Comparison of ENCODE assay signal across 26 mouse cellular contexts in genomic region chr3:96175251-96175650, GRCm38 (mm10). TPM values are rescaled to one million over a fixed set of nuclear protein-coding genes. Genes with fewer than 3 reads are reported as not detected.
DNase-seq lines count a peak whose midpoint lies in the region; ATAC-seq and TF ChIP-seq lines count a peak whose summit lies in the region.
"Had no signal": no experiment of that assay in that cellular context is flagged by ENCODE, and none has a peak within 500 bp of the region (broad histone marks: within the 10 kb centered on the region; RNA-seq: fewer than 3 reads in every experiment).

No protein-coding gene starts in this region.

- H3K27ac ChIP-seq in limb, embryonic 13.5 days = no peak overlapping the region
- no peak overlapping the region for H3K27ac ChIP-seq in limb, embryonic 10.5 days
- no peak overlapping the region for H3K27ac ChIP-seq in midbrain, embryonic 10.5 days (replicated peaks)
- no peak overlapping the region for H3K27ac ChIP-seq in midbrain, embryonic 15.5 days
- H3K27ac ChIP-seq in MEL (ENCODE audit: control insufficient read depth, low read depth, low read length) = no peak overlapping the region
- peak overlapping the region; percentile 68 for H3K27ac ChIP-seq in macrophage
- no peak overlapping the region for H3K27ac ChIP-seq in lung, postnatal 0 days (ENCODE audit: low read length)
- H3K27ac ChIP-seq: embryonic facial prominence, embryonic 15.5 days; heart, adult 2 months; heart, embryonic 15.5 days; hindbrain, embryonic 13.5 days; hindbrain, postnatal 0 days had no signal

- peaks cover 35% of the 10 kb centered on the region for H3K4me1 ChIP-seq in limb, embryonic 13.5 days
- H3K4me1 ChIP-seq in limb, embryonic 10.5 days = peaks cover 33% of the 10 kb centered on the region
- peaks cover 41% of the 10 kb centered on the region for H3K4me1 ChIP-seq in midbrain, embryonic 10.5 days
- H3K4me1 ChIP-seq in midbrain, embryonic 15.5 days = peaks cover 44% of the 10 kb centered on the region
- peaks cover 8 to 34% of the 10 kb centered on the region in 2 experiments for H3K4me1 ChIP-seq in MEL (ENCODE audit: control insufficient read depth in 1 of 2, insufficient read depth in 2 of 2, low read length in 2 of 2)
- H3K4me1 ChIP-seq in lung, postnatal 0 days (ENCODE audit: insufficient read depth, low read depth, low read length) = peaks cover 19% of the 10 kb centered on the region; the same call in 1 of the 2 replicates

- no peak for TF ChIP-seq EP300 in MEL (IDR thresholded peaks at IDR 0.05; ENCODE audit: low read depth in 1 of 2, low read length in 2 of 2)
- TF ChIP-seq EP300 in lung, postnatal 0 days (IDR thresholded peaks at IDR 0.05) = no peak

- no peak overlapping the region for H3K4me2 ChIP-seq in limb, embryonic 13.5 days (replicated peaks)
- H3K4me2 ChIP-seq in midbrain, embryonic 15.5 days = no peak overlapping the region
- no peak overlapping the region for H3K4me2 ChIP-seq in lung, postnatal 0 days (replicated peaks; ENCODE audit: low read depth, low read length)
- H3K4me2 ChIP-seq: embryonic facial prominence, embryonic 15.5 days; heart, embryonic 11.5 days; heart, embryonic 15.5 days; hindbrain, embryonic 13.5 days had no signal

- TF ChIP-seq RAD21 in MEL (IDR thresholded peaks at IDR 0.05; ENCODE audit: low read depth, low read length) = no peak

- H3K9me3 ChIP-seq in limb, embryonic 13.5 days = no peaks in the 10 kb centered on the region
- no peaks in the 10 kb centered on the region for H3K9me3 ChIP-seq in limb, embryonic 10.5 days (replicated peaks)
- no peaks in the 10 kb centered on the region for H3K9me3 ChIP-seq in midbrain, embryonic 10.5 days (replicated peaks)
- H3K9me3 ChIP-seq in midbrain, embryonic 15.5 days = no peaks in the 10 kb centered on the region
- no peaks in the 10 kb centered on the region for H3K9me3 ChIP-seq in MEL (replicated peaks; ENCODE audit: insufficient read depth, low read length)
- no peaks in the 10 kb centered on the region for H3K9me3 ChIP-seq in lung, postnatal 0 days (ENCODE audit: low read length)
- H3K9me3 ChIP-seq: embryonic facial prominence, embryonic 15.5 days; heart, embryonic 15.5 days; hindbrain, embryonic 13.5 days had no signal

- no peaks in the 10 kb centered on the region for H3K27me3 ChIP-seq in limb, embryonic 13.5 days
- H3K27me3 ChIP-seq in limb, embryonic 10.5 days (ENCODE audit: low read depth, poor library complexity, severe bottlenecking) = no peaks in the 10 kb centered on the region
- H3K27me3 ChIP-seq in midbrain, embryonic 10.5 days (ENCODE audit: low read depth, poor library complexity, severe bottlenecking) = no peaks in the 10 kb centered on the region
- no peaks in the 10 kb centered on the region for H3K27me3 ChIP-seq in midbrain, embryonic 15.5 days (replicated peaks)
- H3K27me3 ChIP-seq in MEL (ENCODE audit: control insufficient read depth in 1 of 2, insufficient read depth in 2 of 2, low read length in 2 of 2) = no peaks in the 10 kb centered on the region
- no peaks in the 10 kb centered on the region for H3K27me3 ChIP-seq in lung, postnatal 0 days (replicated peaks; ENCODE audit: insufficient read depth, low read length)
- H3K27me3 ChIP-seq: embryonic facial prominence, embryonic 15.5 days; heart, embryonic 15.5 days; hindbrain, embryonic 13.5 days had no signal

- peaks cover 51% of the 10 kb centered on the region for H3K36me3 ChIP-seq in limb, embryonic 13.5 days
- peaks cover 64% of the 10 kb centered on the region for H3K36me3 ChIP-seq in limb, embryonic 10.5 days
- peaks cover 59% of the 10 kb centered on the region for H3K36me3 ChIP-seq in midbrain, embryonic 10.5 days
- peaks cover 28% of the 10 kb centered on the region; the same call in 1 of the 2 replicates for H3K36me3 ChIP-seq in midbrain, embryonic 15.5 days (replicated peaks)
- H3K36me3 ChIP-seq in MEL (ENCODE audit: control insufficient read depth in 1 of 2, insufficient read depth in 2 of 2, low read length in 2 of 2) (peaks cover 24 to 40% of the 10 kb centered on the region in 2 experiments), macrophage (ENCODE audit: inconsistent target) (peaks cover 22% of the 10 kb centered on the region)
- H3K36me3 ChIP-seq in lung, postnatal 0 days (ENCODE audit: insufficient read depth, low read length) = peaks cover 21% of the 10 kb centered on the region; the same call in 1 of the 2 replicates

- no peak overlapping the region for H3K9ac ChIP-seq in limb, embryonic 13.5 days
- H3K9ac ChIP-seq in midbrain, embryonic 15.5 days = no peak overlapping the region
- H3K9ac ChIP-seq in MEL (ENCODE audit: control insufficient read depth, low read depth, low read length, poor library complexity, severe bottlenecking) = no peak overlapping the region
- H3K9ac ChIP-seq in lung, postnatal 0 days (replicated peaks; ENCODE audit: low read depth) = no peak overlapping the region
- H3K9ac ChIP-seq: embryonic facial prominence, embryonic 15.5 days; heart, embryonic 15.5 days; hindbrain, embryonic 13.5 days had no signal

- TF ChIP-seq CTCF in MEL (IDR thresholded peaks at IDR 0.05 in 2 of 3, conservative IDR thresholded peaks at IDR 0.05 in 1 of 3; ENCODE audit: control insufficient read depth in 1 of 3, insufficient read depth in 1 of 3, low read depth in 2 of 3, low read length in 3 of 3, poor library complexity in 1 of 3, severe bottlenecking in 1 of 3) = no peak
- no peak for TF ChIP-seq CTCF in lung, postnatal 0 days (IDR thresholded peaks at IDR 0.05)

- 92% methylated on average over 6 of the region's 6 CpGs for WGBS in limb, embryonic 13.5 days
- WGBS in limb, embryonic 10.5 days = 94% methylated on average over 6 of the region's 6 CpGs
- 96% methylated on average over 6 of the region's 6 CpGs for WGBS in midbrain, embryonic 10.5 days
- 94% methylated on average over 6 of the region's 6 CpGs for WGBS in midbrain, embryonic 15.5 days
- 97% methylated on average over 6 of the region's 6 CpGs for WGBS in macrophage (ENCODE audit: missing documents)
- 92% methylated on average over 6 of the region's 6 CpGs for WGBS in lung, postnatal 0 days

- H3K79me2 ChIP-seq in MEL (ENCODE audit: control insufficient read depth, insufficient read depth, low read length, poor library complexity) (peaks cover 43% of the 10 kb centered on the region), macrophage (ENCODE audit: inconsistent target) (peaks cover 52% of the 10 kb centered on the region)

- ATAC-seq in limb, embryonic 13.5 days (ENCODE audit: low FRiP score, low read depth) = no peak
- ATAC-seq in midbrain, embryonic 15.5 days (replicated peaks) = no peak
- no peak for ATAC-seq in lung, postnatal 0 days
- ATAC-seq: activated CD4-positive, CD25-positive, alpha-beta regulatory T cell, adult 4 months; CD4-positive, CD25-positive, alpha-beta regulatory T cell, adult 4 months; forebrain, embryonic 16.5 days; hindbrain, postnatal 0 days had no signal

- no peak for DNase-seq in limb, embryonic 10.5 days (ENCODE audit: low spot score)
- no peak for DNase-seq in midbrain, embryonic 10.5 days (ENCODE audit: low spot score)
- no peak for DNase-seq in MEL (ENCODE audit: low read depth, low spot score)
- no peak for DNase-seq in lung, postnatal 0 days (ENCODE audit: low spot score)
- DNase-seq in left cerebral cortex, adult 8-10 months (ENCODE audit: low spot score in 2 of 2) = no peak
- DNase-seq: adrenal gland, adult 2 months; adrenal gland, postnatal 25 days; cerebellum, postnatal 14 days; embryo, embryonic 11 days; gastrocnemius, postnatal 10 days; heart, adult 2 months; heart, postnatal 14 days had no signal

- no peak; a peak in 1 of 4 replicates for TF ChIP-seq POLR2A in MEL (IDR thresholded peaks at IDR 0.05; ENCODE audit: control insufficient read depth in 1 of 2, insufficient read depth in 1 of 2, low read depth in 1 of 2, low read length in 2 of 2, poor library complexity in 1 of 2)

- H3K4me3 ChIP-seq in limb, embryonic 13.5 days = 0 out of 2 replicates have a peak overlapping the region, but pooled peaks have one; percentile 3
- H3K4me3 ChIP-seq in limb, embryonic 10.5 days = no peak overlapping the region
- H3K4me3 ChIP-seq in midbrain, embryonic 10.5 days = 0 out of 2 replicates have a peak overlapping the region, but pooled peaks have one; percentile 7
- H3K4me3 ChIP-seq in midbrain, embryonic 15.5 days = no peak overlapping the region
- H3K4me3 ChIP-seq in MEL (ENCODE audit: control insufficient read depth in 1 of 2, insufficient read depth in 1 of 2, low read depth in 2 of 2, low read length in 2 of 2) (no peak overlapping the region), macrophage (ENCODE audit: inconsistent target) (no peak overlapping the region)
- H3K4me3 ChIP-seq in lung, postnatal 0 days (ENCODE audit: low read depth, low read length) = no peak overlapping the region
- H3K4me3 ChIP-seq: embryonic facial prominence, embryonic 15.5 days; erythroblast, embryonic 14.5 days; heart, adult 2 months; heart, embryonic 15.5 days; hindbrain, embryonic 13.5 days had no signal

RNA-seq across cellular contexts. Expression of gene Sf3b4, which starts 3.1 kb away (rescaled TPM):
- polyA plus RNA-seq in limb, embryonic 13.5 days (2015; fragmentation: Nextera tagmentation; extraction: Ambion mirVana) = 179 and 186 TPM in 2 replicates
- polyA plus RNA-seq in limb, embryonic 10.5 days (2016; fragmentation: Nextera tagmentation; extraction: Ambion mirVana) = 290 and 304 TPM in 2 replicates
- polyA plus RNA-seq in midbrain, embryonic 10.5 days (2016; fragmentation: Nextera tagmentation; extraction: Ambion mirVana) = 262 and 271 TPM in 2 replicates
- 138 and 147 TPM in 2 replicates for polyA plus RNA-seq in midbrain, embryonic 15.5 days (2015; fragmentation: Nextera tagmentation; extraction: Ambion mirVana)
- total RNA-seq in MEL (2012; rRNA removed) = 135 and 157 TPM in 2 replicates
- polyA plus RNA-seq in MEL (2012; ENCODE audit: insufficient read depth in 1 of 2, insufficient read length in 2 of 2, low read depth in 1 of 2, low replicate concordance in 2 of 2, missing spikeins in 1 of 2) (100 to 1,000 TPM; 102 to 423 TPM), macrophage (2018) (57.6 to 99.3 TPM (median 68.9 TPM) in 3 replicates)
- 10 to 100 TPM in 23 of 26 experiments, 1 to 10 TPM in 3; 7.2 to 24.3 (median 16.3) TPM for total RNA-seq in macrophage (2018; cell fraction: chromatin; rRNA removed)
- total RNA-seq in macrophage (2018; cell fraction: cytosol; rRNA removed) = 10 to 100 TPM; 47.3 to 67.0 (median 56.0) TPM
- 10 to 100 TPM in 25 of 26 experiments, 1 to 10 TPM in 1; 9.5 to 40.7 (median 21.6) TPM for total RNA-seq in macrophage (2018; cell fraction: nucleus; rRNA removed)
- polyA plus RNA-seq in lung, postnatal 0 days (2015; fragmentation: Nextera tagmentation; extraction: Ambion mirVana) = 64.4 and 68.4 TPM in 2 replicates
- 10 to 100 TPM; 40.3 to 48.5 (median 43.0) TPM for total RNA-seq in left cerebral cortex, adult 8-10 months (2022)

RNA-seq across cellular contexts. Expression of gene Sv2a, which starts 5.7 kb away (rescaled TPM):
- polyA plus RNA-seq in limb, embryonic 13.5 days (2015; fragmentation: Nextera tagmentation; extraction: Ambion mirVana) = 4.6 and 7.8 TPM in 2 replicates
- 3.6 and 3.9 TPM in 2 replicates for polyA plus RNA-seq in limb, embryonic 10.5 days (2016; fragmentation: Nextera tagmentation; extraction: Ambion mirVana)
- 3.1 and 8.8 TPM in 2 replicates for polyA plus RNA-seq in midbrain, embryonic 10.5 days (2016; fragmentation: Nextera tagmentation; extraction: Ambion mirVana)
- 140 and 142 TPM in 2 replicates for polyA plus RNA-seq in midbrain, embryonic 15.5 days (2015; fragmentation: Nextera tagmentation; extraction: Ambion mirVana)
- total RNA-seq in MEL (2012; rRNA removed) = 0.77 and 2.1 TPM in 2 replicates
- polyA plus RNA-seq in MEL (2012; ENCODE audit: insufficient read depth in 1 of 2, insufficient read length in 2 of 2, low read depth in 1 of 2, low replicate concordance in 2 of 2, missing spikeins in 1 of 2) (1 to 10 TPM in 1 of 2 experiments, not detected in 1; 3.3 TPM), macrophage (2018) (0.12 to 1.4 TPM (median 0.29 TPM) in 3 replicates)
- 1 to 10 TPM in 6 of 26 experiments, under 1 TPM in 13, not detected in 7; 0.15 to 4.0 (median 0.76) TPM for total RNA-seq in macrophage (2018; cell fraction: chromatin; rRNA removed)
- total RNA-seq in macrophage (2018; cell fraction: cytosol; rRNA removed) = 1 to 10 TPM in 1 of 26 experiments, under 1 TPM in 24, not detected in 1; 0.03 to 1.6 (median 0.23) TPM
- total RNA-seq in macrophage (2018; cell fraction: nucleus; rRNA removed) = 1 to 10 TPM in 11 of 26 experiments, under 1 TPM in 14, not detected in 1; 0.12 to 5.0 (median 0.76) TPM
- polyA plus RNA-seq in lung, postnatal 0 days (2015; fragmentation: Nextera tagmentation; extraction: Ambion mirVana) = 1.9 and 2.2 TPM in 2 replicates
- total RNA-seq in left cerebral cortex, adult 8-10 months (2022) = 100 to 1,000 TPM; 434 to 460 (median 443) TPM
- polyA plus RNA-seq: erythroblast, embryonic 14.5 days had no signal

RNA-seq across cellular contexts. Expression of gene Mtmr11, which starts 13.4 kb away (rescaled TPM):
- polyA plus RNA-seq in limb, embryonic 13.5 days (2015; fragmentation: Nextera tagmentation; extraction: Ambion mirVana) = 34.9 and 39.6 TPM in 2 replicates
- polyA plus RNA-seq in limb, embryonic 10.5 days (2016; fragmentation: Nextera tagmentation; extraction: Ambion mirVana) = 10.8 and 18.2 TPM in 2 replicates
- 7.8 and 9.6 TPM in 2 replicates for polyA plus RNA-seq in midbrain, embryonic 10.5 days (2016; fragmentation: Nextera tagmentation; extraction: Ambion mirVana)
- 8.3 and 14.1 TPM in 2 replicates for polyA plus RNA-seq in midbrain, embryonic 15.5 days (2015; fragmentation: Nextera tagmentation; extraction: Ambion mirVana)
- total RNA-seq in MEL (2012; rRNA removed) = 0.62 and 0.77 TPM in 2 replicates
- polyA plus RNA-seq in MEL (2012; ENCODE audit: insufficient read depth in 1 of 2, insufficient read length in 2 of 2, low read depth in 1 of 2, low replicate concordance in 2 of 2, missing spikeins in 1 of 2) (1 to 10 TPM in 1 of 2 experiments, not detected in 1; 1.4 TPM), macrophage (2018) (1.2 to 2.4 TPM (median 1.8 TPM) in 3 replicates)
- 10 to 100 TPM in 4 of 26 experiments, 1 to 10 TPM in 22; 1.1 to 21.1 (median 5.5) TPM for total RNA-seq in macrophage (2018; cell fraction: chromatin; rRNA removed)
- total RNA-seq in macrophage (2018; cell fraction: cytosol; rRNA removed) = 1 to 10 TPM in 17 of 26 experiments, under 1 TPM in 9; 0.48 to 2.3 (median 1.2) TPM
- total RNA-seq in macrophage (2018; cell fraction: nucleus; rRNA removed) = 10 to 100 TPM in 4 of 26 experiments, 1 to 10 TPM in 21, under 1 TPM in 1; 0.93 to 13.2 (median 3.1) TPM
- polyA plus RNA-seq in lung, postnatal 0 days (2015; fragmentation: Nextera tagmentation; extraction: Ambion mirVana) = 7.5 and 11.3 TPM in 2 replicates
- total RNA-seq in left cerebral cortex, adult 8-10 months (2022) = 1 to 10 TPM; 5.8 to 8.4 (median 6.9) TPM
- total RNA-seq: hematopoietic stem cell, adult 5-6 weeks had no signal
- polyA plus RNA-seq: erythroblast, embryonic 14.5 days had no signal

RNA-seq across cellular contexts. Expression of gene Bola1, which starts 44.3 kb away (rescaled TPM):
- 51.1 and 55.2 TPM in 2 replicates for polyA plus RNA-seq in limb, embryonic 13.5 days (2015; fragmentation: Nextera tagmentation; extraction: Ambion mirVana)
- polyA plus RNA-seq in limb, embryonic 10.5 days (2016; fragmentation: Nextera tagmentation; extraction: Ambion mirVana) = 74.2 and 76.5 TPM in 2 replicates
- 86.7 and 92.8 TPM in 2 replicates for polyA plus RNA-seq in midbrain, embryonic 10.5 days (2016; fragmentation: Nextera tagmentation; extraction: Ambion mirVana)
- polyA plus RNA-seq in midbrain, embryonic 15.5 days (2015; fragmentation: Nextera tagmentation; extraction: Ambion mirVana) = 51.0 and 59.9 TPM in 2 replicates
- 115 and 123 TPM in 2 replicates for total RNA-seq in MEL (2012; rRNA removed)
- polyA plus RNA-seq in MEL (2012; ENCODE audit: insufficient read depth in 1 of 2, insufficient read length in 2 of 2, low read depth in 1 of 2, low replicate concordance in 2 of 2, missing spikeins in 1 of 2) (100 to 1,000 TPM in 1 of 2 experiments, not detected in 1; 124 TPM), macrophage (2018) (5.3 to 18.4 TPM (median 17.6 TPM) in 3 replicates)
- total RNA-seq in macrophage (2018; cell fraction: chromatin; rRNA removed) = 1 to 10 TPM in 9 of 26 experiments, not detected in 17; 1.0 to 4.6 (median 3.0) TPM
- 10 to 100 TPM in 21 of 26 experiments, 1 to 10 TPM in 5; 7.3 to 20.6 (median 13.0) TPM for total RNA-seq in macrophage (2018; cell fraction: cytosol; rRNA removed)
- total RNA-seq in macrophage (2018; cell fraction: nucleus; rRNA removed) = 1 to 10 TPM in 21 of 26 experiments, under 1 TPM in 1, not detected in 4; 0.85 to 9.4 (median 2.4) TPM
- polyA plus RNA-seq in lung, postnatal 0 days (2015; fragmentation: Nextera tagmentation; extraction: Ambion mirVana) = 50.1 and 51.1 TPM in 2 replicates
- total RNA-seq in left cerebral cortex, adult 8-10 months (2022) = 10 to 100 TPM; 14.9 to 20.7 (median 18.3) TPM

RNA-seq across cellular contexts. Expression of gene Hist2h2ab, which starts 44.4 kb away (rescaled TPM):
- polyA plus RNA-seq in limb, embryonic 13.5 days (2015; fragmentation: Nextera tagmentation; extraction: Ambion mirVana) = 1.3 TPM in 1 of 2 replicates, not detected in the other
- 0.63 and 1.2 TPM in 2 replicates for polyA plus RNA-seq in limb, embryonic 10.5 days (2016; fragmentation: Nextera tagmentation; extraction: Ambion mirVana)
- polyA plus RNA-seq in midbrain, embryonic 10.5 days (2016; fragmentation: Nextera tagmentation; extraction: Ambion mirVana) = 0.98 TPM in 1 of 2 replicates, not detected in the other
- 0.92 TPM in 1 of 2 replicates, not detected in the other for polyA plus RNA-seq in midbrain, embryonic 15.5 days (2015; fragmentation: Nextera tagmentation; extraction: Ambion mirVana)
- total RNA-seq in MEL (2012; rRNA removed) = 197 and 234 TPM in 2 replicates
- under 1 TPM in 1 of 2 experiments, not detected in 1; 0.72 TPM for polyA plus RNA-seq in MEL (2012; ENCODE audit: insufficient read depth in 1 of 2, insufficient read length in 2 of 2, low read depth in 1 of 2, low replicate concordance in 2 of 2, missing spikeins in 1 of 2)
- 1 to 10 TPM in 10 of 26 experiments, not detected in 16; 3.3 to 9.5 (median 4.8) TPM for total RNA-seq in macrophage (2018; cell fraction: chromatin; rRNA removed)
- 1 to 10 TPM in 22 of 26 experiments, under 1 TPM in 3, not detected in 1; 0.75 to 6.4 (median 2.1) TPM for total RNA-seq in macrophage (2018; cell fraction: cytosol; rRNA removed)
- total RNA-seq in macrophage (2018; cell fraction: nucleus; rRNA removed) = 1 to 10 TPM in 16 of 26 experiments, not detected in 10; 2.0 to 9.6 (median 4.5) TPM
- polyA plus RNA-seq in macrophage (2018) = not detected in 3 replicates
- 0.31 TPM in 1 of 2 replicates, not detected in the other for polyA plus RNA-seq in lung, postnatal 0 days (2015; fragmentation: Nextera tagmentation; extraction: Ambion mirVana)
- 10 to 100 TPM; 11.1 to 15.2 (median 14.1) TPM for total RNA-seq in left cerebral cortex, adult 8-10 months (2022)
- polyA plus RNA-seq: CD4-positive, CD25-positive, alpha-beta regulatory T cell, adult 4 months; embryonic facial prominence, embryonic 11.5 days; embryonic facial prominence, embryonic 15.5 days; forebrain, embryonic 16.5 days; heart, embryonic 11.5 days; hindbrain, embryonic 13.5 days; hindbrain, postnatal 0 days had no signal

Comparison
In these comparisons a context has a peak if more than half of its experiments do, and no peak if none do; other contexts are left out.
1. H3K4me3 ChIP-seq: peak in limb, embryonic 13.5 days (single experiment) and midbrain, embryonic 10.5 days (single experiment); none in limb, embryonic 10.5 days (single experiment), midbrain, embryonic 15.5 days (single experiment), MEL (0 of 2), macrophage (single experiment) and lung, postnatal 0 days (single experiment).
2. RNA of gene Sv2a, which starts 5.7 kb away (polyA plus RNA-seq): 140 to 142 TPM in midbrain, embryonic 15.5 days; 4.6 to 7.8 TPM in limb, embryonic 13.5 days, 3.6 to 3.9 TPM in limb, embryonic 10.5 days, 3.3 TPM in MEL, 3.1 to 8.8 TPM in midbrain, embryonic 10.5 days, 1.9 to 2.2 TPM in lung, postnatal 0 days and 0.12 to 1.4 TPM in macrophage; every median in the first group is over 10 times any median in the second.